Mouse (Mus musculus) intestine, postnatal 0 days (tissue): ENCODE measurements around the gene Fam227a. TPM values are rescaled to one million over a fixed set of nuclear protein-coding genes. Genes with fewer than 3 reads are reported as not detected.
A peak's percentile ranks its signal among the peaks of the same experiment; 100 is the strongest.

ENCODE experiments used
- ATAC-seq: fragments of 200-750 bp; cut with Nextera tagmentation; 2 replicates; pipeline ENCODE4 v1.8.0; 2017; ENCODE audit warnings: mild to moderate bottlenecking, moderate TSS enrichment, moderate library complexity
- H3K27ac ChIP-seq: fragments of 300-500 bp; sonication (generic); 2 replicates; pipeline ENCODE4 v1.5.1; 2014; ENCODE audit warnings: mild to moderate bottlenecking, low read depth, low read length, moderate library complexity
- H3K27me3 ChIP-seq: fragments of 300-500 bp; sonication (generic); replicated peaks from 2 replicates; pipeline ENCODE4 v1.6.1; 2014; ENCODE audit warnings: low read length, mixed read lengths; ENCODE audit not compliant: control insufficient read depth, insufficient read depth
- H3K36me3 ChIP-seq: fragments of 300-500 bp; sonication (generic); 2 replicates; pipeline ENCODE4 v1.6.1; 2014; ENCODE audit warnings: mild to moderate bottlenecking, moderate library complexity; ENCODE audit not compliant: control insufficient read depth, insufficient read depth
- H3K4me1 ChIP-seq: fragments of 300-500 bp; sonication (generic); replicated peaks from 2 replicates; pipeline ENCODE4 v1.6.1; 2014; ENCODE audit warnings: antibody characterized with exemption, low read length, mixed read lengths; ENCODE audit not compliant: control insufficient read depth, insufficient read depth
- H3K4me2 ChIP-seq: fragments of 300-500 bp; sonication (generic); replicated peaks from 2 replicates; pipeline ENCODE4 v1.6.1; 2014; ENCODE audit warnings: low read depth, mild to moderate bottlenecking, moderate library complexity
- H3K4me3 ChIP-seq: fragments of 300-500 bp; sonication (generic); 2 replicates; pipeline ENCODE4 v1.5.1; 2014; ENCODE audit warnings: low read depth, low read length
- H3K9ac ChIP-seq: fragments of 300-500 bp; sonication (generic); 2 replicates; pipeline ENCODE4 v1.6.1; 2014; ENCODE audit warnings: mild to moderate bottlenecking, low read depth, low read length
- H3K9me3 ChIP-seq: fragments of 300-500 bp; sonication (generic); 2 replicates; pipeline ENCODE4 v1.6.1; 2016; ENCODE audit warnings: mixed run types; ENCODE audit not compliant: control insufficient read depth
- CTCF ChIP-seq: sonication (generic); IDR thresholded peaks from 2 replicates; pipeline ENCODE4 v1.5.1; 2016; ENCODE audit warnings: low read depth, mild to moderate bottlenecking, control low read depth, antibody characterized with exemption, moderate library complexity
- WGBS: fragments of 180-500 bp; shearing (Covaris S2); extraction: QIAGEN DNeasy Blood & Tissue Kit; methylation state at CpG from one replicate; pipeline ENCODE4 v1.1.7; 2014; 5-methylcytosine and 5-hydroxymethylcytosine counted together
- polyA plus RNA-seq: library from polyadenylated mRNA; unstranded; fragments of >200 nt; fragmentation: Nextera tagmentation; extraction: Ambion mirVana; gene quantifications from 2 replicates; pipeline ENCODE4 v1.2.1, GENCODE M21; 2015

Gene Fam227a
- 0.13 and 0.27 TPM in 2 replicates for polyA plus RNA-seq

GRCm38 (mm10) chr15:79658531-79659375 is at the start of gene Fam227a, which contains the start of gene Cby1:
TSS of gene Fam227a (minus strand) at chr15:79658956.
TSS of gene Cby1 (plus strand) at chr15:79659199.
- peak; percentile 89 for ATAC-seq
- H3K4me3 ChIP-seq = peak within 1 kb of the TSS; percentile 71
- no peaks in the 10 kb centered on the region for H3K27me3 ChIP-seq
- H3K9ac ChIP-seq = peak within 1 kb of the TSS; percentile 80
- no peak for TF ChIP-seq CTCF
- peak within 1 kb of the TSS; percentile 97 for H3K4me2 ChIP-seq
- no peaks in the 10 kb centered on the region for H3K9me3 ChIP-seq
- H3K36me3 ChIP-seq = peaks cover 8% of the 10 kb centered on the region; the same call in 1 of the 2 replicates
- peak within 1 kb of the TSS; percentile 87 for H3K27ac ChIP-seq
- WGBS = under 1% methylated on average over 55 of the region's 55 CpGs
- no peaks in the 10 kb centered on the region for H3K4me1 ChIP-seq

GRCm38 (mm10) chr15:79708229-79708822 is 49.6 kb upstream of the Fam227a start:
- ATAC-seq = no peak
- Histone ChIP-seq H3K4me1 (no peaks in the 10 kb centered on the region), H3K27me3 (no peaks in the 10 kb centered on the region), H3K4me2 (no peak overlapping the region), H3K27ac (no peak overlapping the region), H3K4me3 (no peak overlapping the region), H3K36me3 (peaks cover 56% of the 10 kb centered on the region), H3K9me3 (no peaks in the 10 kb centered on the region), H3K9ac (no peak overlapping the region)
- 86% methylated on average over 5 of the region's 5 CpGs for WGBS
- no peak; the same call in 1 of the 2 replicates for TF ChIP-seq CTCF

GRCm38 (mm10) chr15:79706603-79707214 is 48.0 kb upstream of the Fam227a start:
- Histone ChIP-seq H3K27ac (no peak overlapping the region), H3K4me1 (no peaks in the 10 kb centered on the region), H3K27me3 (no peaks in the 10 kb centered on the region), H3K9ac (no peak overlapping the region), H3K36me3 (peaks cover 40% of the 10 kb centered on the region), H3K9me3 (no peaks in the 10 kb centered on the region), H3K4me2 (no peak overlapping the region), H3K4me3 (no peak overlapping the region)
- ATAC-seq = no peak
- TF ChIP-seq CTCF = no peak
- 79% methylated on average over 17 of the region's 17 CpGs for WGBS

- 56% methylated on average over 9 of the region's 9 CpGs for WGBS
- no peak overlapping the region for H3K4me2 ChIP-seq
- peaks cover 4% of the 10 kb centered on the region; the same call in 1 of the 2 replicates for H3K36me3 ChIP-seq
- H3K27me3 ChIP-seq = no peaks in the 10 kb centered on the region
- no peaks in the 10 kb centered on the region for H3K9me3 ChIP-seq
- no peak overlapping the region for H3K4me3 ChIP-seq
- peaks cover 1% of the 10 kb centered on the region; the same call in 1 of the 2 replicates for H3K4me1 ChIP-seq
- no peak; the same call in 1 of the 2 replicates for ATAC-seq
- H3K9ac ChIP-seq = no peak overlapping the region
- TF ChIP-seq CTCF = no peak
- no peak overlapping the region for H3K27ac ChIP-seq
Observed at GRCm38 (mm10) chr15:79697558-79698187, 38.9 kb upstream of the Fam227a start.

GRCm38 (mm10) chr15:79697011-79697410 is 38.3 kb upstream of the Fam227a start:
- peak; percentile 40; the same call in 1 of the 2 replicates for ATAC-seq
- 63% methylated on average over 6 of the region's 6 CpGs for WGBS

More at GRCm38 (mm10) chr15:79697011-79697410, 38.3 kb upstream of the Fam227a start:
- Histone ChIP-seq H3K9ac (no peak overlapping the region), H3K27ac (peak overlapping the region; percentile 7; the same call in 1 of the 2 replicates), H3K36me3 (peaks cover 4% of the 10 kb centered on the region; the same call in 1 of the 2 replicates), H3K9me3 (no peaks in the 10 kb centered on the region), H3K4me3 (no peak overlapping the region), H3K4me1 (peaks cover 5% of the 10 kb centered on the region; the same call in 1 of the 2 replicates), H3K4me2 (no peak overlapping the region), H3K27me3 (no peaks in the 10 kb centered on the region)
- no peak for TF ChIP-seq CTCF
